Mouse (Mus musculus): ENCODE results near the gene Olfr370. TPM values are rescaled to one million over a fixed set of nuclear protein-coding genes. Genes with fewer than 3 reads are reported as not detected.
A peak's percentile ranks its signal among the peaks of the same experiment; 100 is the strongest.
"Not testable (repeated sequence)": the region's sequence is repeated elsewhere in the genome, so short reads cannot be mapped to it uniquely, and the experiment has no call there.

The Olfr370 gene
- polyA plus RNA-seq (2015; fragmentation: Nextera tagmentation; extraction: Ambion mirVana) = not detected in 2 replicates

DNA sequence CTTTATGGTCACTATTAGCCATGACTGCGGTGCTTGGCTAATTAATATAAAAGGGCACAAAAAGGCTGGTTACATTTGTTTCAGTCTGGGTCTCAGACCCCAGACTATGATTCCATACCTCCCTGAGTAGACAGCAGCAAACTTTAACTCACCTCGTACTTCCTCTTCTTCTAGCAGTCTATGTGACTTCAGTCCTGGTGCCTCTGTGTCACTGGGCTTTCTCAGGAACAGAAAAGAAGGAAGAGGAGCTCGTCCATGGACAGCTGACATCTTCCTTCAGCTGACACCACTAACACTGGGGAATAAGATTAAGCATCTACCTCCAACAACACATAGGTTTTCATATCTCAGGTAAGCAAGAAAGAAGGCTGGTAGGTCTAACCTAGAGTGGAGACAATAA is at the start of gene Olfr370:
Gene Olfr370, plus strand, starts transcription at position 45 of the 400 bp plus-strand sequence.
- H3K27ac ChIP-seq (replicated peaks) = no peak within 1 kb of the TSS
- no peaks in the 10 kb centered on the region for H3K4me1 ChIP-seq
- H3K9me3 ChIP-seq = no peaks in the 10 kb centered on the region
- 71% methylated on average over 3 of the region's 3 CpGs for WGBS
- no peak within 1 kb of the TSS for H3K4me3 ChIP-seq
- no peak within 1 kb of the TSS for H3K4me2 ChIP-seq
- no peaks in the 10 kb centered on the region; the same call in 1 of the 2 replicates for H3K27me3 ChIP-seq (replicated peaks)
- H3K9ac ChIP-seq = no peak within 1 kb of the TSS
- H3K36me3 ChIP-seq = no peaks in the 10 kb centered on the region
- no peak for ATAC-seq (ENCODE audit: extremely low read depth, insufficient number of reproducible peaks, low FRiP score, low TSS enrichment)

DNA sequence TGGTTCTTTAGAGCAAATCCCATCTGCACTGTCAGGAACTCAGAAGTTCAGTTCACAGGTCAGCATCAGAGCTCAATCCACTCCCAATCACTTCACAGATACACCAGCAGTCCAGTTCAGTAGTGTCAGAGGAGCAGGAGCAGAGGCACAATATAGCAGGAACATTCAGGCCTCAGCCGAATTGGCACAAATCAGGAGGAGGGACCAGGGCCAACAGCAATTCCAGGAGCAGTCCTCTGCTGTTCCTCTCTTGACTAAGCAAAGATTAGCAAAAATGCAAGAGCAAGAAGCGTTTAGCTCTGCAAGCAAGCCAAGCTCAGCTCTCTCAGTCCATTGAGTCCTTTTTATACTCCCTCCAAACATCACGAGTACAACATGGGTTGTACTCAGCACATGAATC is 23.9 kb upstream of the Olfr370 start:
- no peak for ATAC-seq (ENCODE audit: extremely low read depth, insufficient number of reproducible peaks, low FRiP score, low TSS enrichment)
- no peaks in the 10 kb centered on the region for H3K27me3 ChIP-seq (replicated peaks)

DNA sequence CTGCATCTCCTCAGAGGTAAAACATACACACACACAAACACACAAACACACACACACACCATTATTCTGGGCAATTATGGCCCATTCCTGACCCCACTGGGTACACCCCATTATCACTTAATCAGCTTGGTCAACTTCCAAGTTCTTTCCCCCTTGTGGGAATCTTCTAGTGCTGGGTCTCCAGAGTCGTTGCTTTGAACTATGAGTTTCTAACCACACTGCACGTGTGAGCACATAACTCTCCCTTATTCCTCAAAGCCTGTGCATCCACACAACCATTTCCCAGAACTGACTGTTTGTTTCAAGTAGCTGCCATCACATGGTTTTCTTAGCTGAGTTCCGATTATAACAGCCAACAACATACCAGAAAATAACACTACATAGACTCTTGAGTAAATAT is 15.1 kb upstream of the Olfr370 start:
- ATAC-seq (ENCODE audit: extremely low read depth, insufficient number of reproducible peaks, low FRiP score, low TSS enrichment) = no peak
- no peak overlapping the region for H3K4me3 ChIP-seq
- 55% methylated on average over 3 of the region's 3 CpGs for WGBS

More for the DNA sequence above, 23.9 kb upstream of the Olfr370 start:
- H3K4me2 ChIP-seq = no peak overlapping the region
- no peaks in the 10 kb centered on the region for H3K36me3 ChIP-seq
- no peak overlapping the region for H3K4me3 ChIP-seq
- H3K4me1 ChIP-seq = no peaks in the 10 kb centered on the region
- WGBS = 76% methylated on average over 3 of the region's 3 CpGs
- no peak overlapping the region for H3K27ac ChIP-seq (replicated peaks)
- peaks cover 21% of the 10 kb centered on the region for H3K9me3 ChIP-seq
- no peak overlapping the region for H3K9ac ChIP-seq

DNA sequence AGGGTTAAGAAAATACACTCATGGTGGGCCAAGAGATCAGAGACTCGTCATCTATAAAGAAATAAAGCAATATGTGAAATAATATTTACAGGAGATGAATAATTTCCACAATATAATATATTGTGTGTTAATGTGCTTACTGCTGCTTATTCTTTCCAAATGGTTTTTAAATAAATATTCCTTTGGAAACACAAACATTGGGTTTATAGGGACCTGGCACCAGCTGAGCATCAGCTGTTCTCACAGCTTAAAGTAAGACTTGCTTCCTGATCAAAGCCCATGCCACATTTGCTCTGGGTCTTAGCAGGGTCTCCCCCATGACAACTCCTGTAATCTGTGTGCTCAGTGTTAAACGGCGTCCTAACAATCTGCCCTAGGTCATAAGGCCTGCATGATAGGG is 14.7 kb upstream of the Olfr370 start:
- WGBS = 64% methylated on average over 3 of the region's 3 CpGs
- ATAC-seq (ENCODE audit: extremely low read depth, insufficient number of reproducible peaks, low FRiP score, low TSS enrichment); H3K4me2 ChIP-seq; H3K4me3 ChIP-seq; H3K27ac ChIP-seq (replicated peaks); H3K27me3 ChIP-seq (replicated peaks); H3K4me1 ChIP-seq; H3K36me3 ChIP-seq; H3K9ac ChIP-seq; H3K9me3 ChIP-seq: not testable (repeated sequence)

More for the DNA sequence above, 15.1 kb upstream of the Olfr370 start:
- no peaks in the 10 kb centered on the region for H3K27me3 ChIP-seq (replicated peaks)
- no peak overlapping the region for H3K27ac ChIP-seq (replicated peaks)
- H3K4me2 ChIP-seq = no peak overlapping the region
- no peak overlapping the region for H3K9ac ChIP-seq
- H3K4me1 ChIP-seq = no peaks in the 10 kb centered on the region
- H3K9me3 ChIP-seq = peaks cover 3% of the 10 kb centered on the region; the same call in 1 of the 2 replicates
- H3K36me3 ChIP-seq = no peaks in the 10 kb centered on the region

DNA sequence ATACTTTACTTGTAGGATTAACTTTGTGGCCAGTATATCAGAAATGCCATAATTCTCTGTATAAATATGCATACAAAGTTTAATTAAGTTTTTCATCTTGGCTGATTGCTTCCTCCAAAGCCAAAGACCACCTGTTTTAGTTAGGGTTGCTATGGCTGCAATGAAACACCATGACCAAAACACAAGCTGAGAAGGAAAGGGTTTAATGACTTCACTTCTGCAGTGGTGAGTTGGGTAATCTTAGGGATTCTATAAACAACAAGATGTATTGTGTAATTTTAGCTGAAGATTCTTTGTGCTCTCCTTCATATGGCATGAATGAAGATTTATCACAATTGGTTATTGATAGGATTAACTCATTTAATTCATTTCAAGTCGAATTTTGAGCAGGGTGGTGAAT is 14.3 kb upstream of the Olfr370 start:
- no peak for ATAC-seq (ENCODE audit: extremely low read depth, insufficient number of reproducible peaks, low FRiP score, low TSS enrichment)
- H3K9ac ChIP-seq = no peak overlapping the region
- WGBS = 24% methylated on average over 1 of the region's 1 CpGs

DNA sequence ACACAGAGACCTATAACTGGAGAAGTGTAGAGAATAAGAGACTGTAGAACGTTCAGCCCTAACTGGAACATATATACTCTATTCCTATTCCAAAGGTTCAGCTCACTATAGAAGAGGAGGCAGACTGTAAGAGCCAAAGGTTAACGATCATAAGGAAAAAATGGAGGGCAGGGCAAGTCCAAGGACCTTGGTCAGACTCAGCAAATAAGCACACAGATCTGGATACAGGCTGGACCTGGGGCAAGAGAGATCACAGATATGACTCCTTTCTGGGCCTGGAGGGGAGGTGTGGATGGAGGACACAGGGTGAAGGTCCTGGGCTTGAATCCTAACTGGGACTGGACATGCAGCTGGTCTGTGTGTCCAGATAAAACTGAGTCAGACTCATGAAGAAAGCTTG is 778 bp upstream of the Olfr370 start:
- Histone ChIP-seq H3K4me3 (no peak overlapping the region), H3K4me1 (no peaks in the 10 kb centered on the region), H3K9me3 (no peaks in the 10 kb centered on the region), H3K27ac (replicated peaks) (no peak overlapping the region), H3K4me2 (no peak overlapping the region), H3K27me3 (replicated peaks) (no peaks in the 10 kb centered on the region; the same call in 1 of the 2 replicates), H3K36me3 (no peaks in the 10 kb centered on the region), H3K9ac (no peak overlapping the region)
- 68% methylated on average over 2 of the region's 2 CpGs for WGBS
- no peak for ATAC-seq (ENCODE audit: extremely low read depth, insufficient number of reproducible peaks, low FRiP score, low TSS enrichment)

More for the DNA sequence above, 14.3 kb upstream of the Olfr370 start:
- Histone ChIP-seq H3K4me3 (no peak overlapping the region), H3K9me3 (peaks cover 3% of the 10 kb centered on the region; the same call in 1 of the 2 replicates), H3K4me2 (no peak overlapping the region), H3K4me1 (no peaks in the 10 kb centered on the region), H3K27me3 (replicated peaks) (no peaks in the 10 kb centered on the region), H3K36me3 (no peaks in the 10 kb centered on the region), H3K27ac (replicated peaks) (no peak overlapping the region)

DNA sequence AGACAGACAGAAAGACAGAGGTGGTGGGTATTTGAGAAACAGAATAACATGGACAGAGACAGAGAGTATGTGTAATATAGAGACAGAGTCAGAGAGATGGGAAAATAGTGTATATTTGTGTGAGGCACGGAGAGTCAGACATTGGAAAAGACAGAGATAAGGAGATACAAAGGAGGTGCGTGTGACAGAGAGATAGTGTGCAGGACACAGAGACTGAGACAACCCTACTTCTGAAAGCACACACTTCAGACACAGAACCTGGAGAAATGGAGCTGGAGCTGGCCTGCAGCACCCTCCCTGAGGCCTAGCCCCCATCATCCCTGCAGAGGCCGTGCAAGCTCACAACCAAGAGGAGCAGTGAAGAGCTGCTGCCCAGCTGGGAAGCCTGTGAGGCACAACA is 27.1 kb downstream of the Olfr370 start:
- Histone ChIP-seq H3K27ac (replicated peaks) (no peak overlapping the region), H3K4me1 (peaks cover 6% of the 10 kb centered on the region), H3K4me3 (no peak overlapping the region), H3K9ac (no peak overlapping the region), H3K9me3 (no peaks in the 10 kb centered on the region), H3K27me3 (replicated peaks) (no peaks in the 10 kb centered on the region), H3K36me3 (no peaks in the 10 kb centered on the region), H3K4me2 (no peak overlapping the region)
- 44% methylated on average over 3 of the region's 3 CpGs for WGBS
- no peak for ATAC-seq (ENCODE audit: extremely low read depth, insufficient number of reproducible peaks, low FRiP score, low TSS enrichment)

DNA sequence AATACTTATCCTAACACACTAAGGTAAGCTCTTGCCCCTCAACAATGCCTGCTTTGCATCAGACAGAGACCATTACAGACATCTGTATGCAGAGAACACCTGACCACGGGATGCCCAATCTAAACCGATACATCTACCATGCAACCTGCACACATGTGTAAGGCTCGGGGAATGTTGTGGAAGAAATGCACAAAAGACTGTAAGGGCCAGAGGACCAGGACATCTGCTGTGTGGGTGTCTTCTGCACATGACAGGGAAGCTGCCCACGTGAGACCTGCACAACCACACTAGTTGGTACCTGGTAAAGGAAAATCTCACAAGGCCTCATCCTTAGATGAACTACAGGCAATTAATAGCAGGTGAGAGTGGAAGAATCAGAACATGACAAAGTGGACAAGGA is 27.7 kb downstream of the Olfr370 start:
- no peaks in the 10 kb centered on the region for H3K9me3 ChIP-seq
- no peak overlapping the region for H3K4me3 ChIP-seq
- H3K9ac ChIP-seq = no peak overlapping the region
- WGBS = 72% methylated on average over 4 of the region's 4 CpGs
- H3K27ac ChIP-seq (replicated peaks) = no peak overlapping the region
- no peak for ATAC-seq (ENCODE audit: extremely low read depth, insufficient number of reproducible peaks, low FRiP score, low TSS enrichment)
- H3K27me3 ChIP-seq (replicated peaks) = no peaks in the 10 kb centered on the region
- H3K36me3 ChIP-seq = no peaks in the 10 kb centered on the region
- no peak overlapping the region for H3K4me2 ChIP-seq
- peaks cover 12% of the 10 kb centered on the region for H3K4me1 ChIP-seq

DNA sequence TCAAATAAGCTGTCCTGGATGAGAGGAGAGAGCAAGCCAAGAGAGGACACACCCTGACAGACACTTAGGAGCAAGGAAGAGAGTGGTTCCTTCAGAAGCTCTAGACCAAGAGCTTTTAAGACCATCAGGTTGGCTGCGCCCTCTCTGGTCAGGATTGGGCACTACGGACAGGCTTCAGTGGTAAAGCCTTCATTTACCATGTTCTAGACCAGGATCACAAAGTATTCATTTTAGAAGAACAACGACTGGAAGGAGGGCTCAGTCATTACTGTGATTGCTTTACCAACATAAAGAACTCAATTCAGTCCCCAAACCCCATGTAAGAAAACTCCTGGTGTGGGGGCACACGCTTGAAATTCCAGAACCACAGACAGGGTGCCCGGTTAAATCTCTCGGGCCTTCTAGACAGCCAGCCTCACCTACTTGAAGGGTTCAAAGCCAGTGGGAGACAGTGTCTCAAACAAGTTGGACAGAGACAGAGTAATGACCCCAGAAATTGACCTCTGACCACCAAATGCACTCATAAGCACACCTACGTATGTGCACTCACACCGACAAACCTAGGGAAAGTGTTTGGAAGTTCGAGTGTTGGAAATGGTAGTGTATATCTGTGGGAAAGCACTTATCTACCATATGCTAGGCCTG is 30.3 kb downstream of the Olfr370 start:
- H3K4me1 ChIP-seq = peaks cover 23% of the 10 kb centered on the region
- no peak overlapping the region for H3K9ac ChIP-seq
- H3K27me3 ChIP-seq (replicated peaks) = no peaks in the 10 kb centered on the region
- no peaks in the 10 kb centered on the region for H3K9me3 ChIP-seq
- no peak for ATAC-seq (ENCODE audit: extremely low read depth, insufficient number of reproducible peaks, low FRiP score, low TSS enrichment)
- H3K4me2 ChIP-seq = peak overlapping the region; percentile 93
- WGBS = 72% methylated on average over 9 of the region's 9 CpGs
- H3K4me3 ChIP-seq = peak overlapping the region; percentile 88
- peaks cover 18% of the 10 kb centered on the region for H3K36me3 ChIP-seq
- H3K27ac ChIP-seq (replicated peaks) = no peak overlapping the region

DNA sequence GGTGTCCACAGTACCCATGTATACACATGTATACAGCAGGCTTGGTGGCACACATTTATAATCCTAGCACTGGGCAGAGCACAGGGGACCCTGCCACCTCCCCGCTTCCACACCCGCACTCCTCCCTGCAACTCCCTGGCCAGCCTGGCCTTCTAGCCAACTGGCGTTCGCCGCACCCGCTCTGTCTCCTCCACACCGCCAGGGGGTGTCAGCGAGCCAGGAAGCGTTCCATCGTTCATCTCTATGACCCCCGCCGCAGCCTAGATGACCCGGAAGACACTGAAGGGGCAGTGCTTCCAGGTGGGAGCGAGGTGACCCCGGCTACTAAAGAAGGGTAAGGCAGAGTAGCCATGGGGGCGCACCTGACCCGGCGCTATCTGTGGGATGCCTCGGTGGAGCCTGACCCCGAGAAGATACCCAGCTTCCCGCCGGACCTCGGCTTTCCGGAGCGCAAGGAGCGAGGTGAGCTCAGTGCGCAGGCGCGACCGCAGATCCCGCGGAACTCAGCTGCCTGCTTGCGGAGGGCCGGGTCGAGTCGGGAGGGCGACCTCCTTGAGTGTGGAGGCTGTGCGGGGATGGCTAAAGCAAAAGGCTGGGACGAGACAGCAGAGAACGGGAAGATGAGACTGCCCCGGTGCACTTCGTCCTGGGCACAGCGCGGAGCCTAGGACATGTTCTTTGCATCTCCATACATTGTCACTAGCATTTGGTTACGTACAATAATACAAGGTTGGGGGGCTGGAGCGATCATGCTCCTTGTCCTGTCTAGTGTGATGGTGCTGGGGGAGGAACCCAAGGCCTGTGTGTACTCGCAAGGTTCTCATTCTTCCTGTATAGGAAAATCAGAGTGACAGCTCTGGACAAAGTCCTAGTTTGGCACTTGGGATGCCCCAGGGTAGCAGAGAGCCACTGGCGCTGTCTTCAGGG is 31.2 kb downstream of the Olfr370 start, which contains the start of gene Ndufb7:
Gene Ndufb7, plus strand, starts transcription at position 203 of the 927 bp plus-strand sequence.
- Histone ChIP-seq H3K9ac (peak within 1 kb of the TSS; percentile 94), H3K27me3 (replicated peaks) (no peaks in the 10 kb centered on the region), H3K4me2 (peak within 1 kb of the TSS; percentile 93), H3K4me3 (peak within 1 kb of the TSS; percentile 88), H3K9me3 (no peaks in the 10 kb centered on the region), H3K4me1 (peaks cover 23% of the 10 kb centered on the region), H3K36me3 (peaks cover 26% of the 10 kb centered on the region), H3K27ac (replicated peaks) (peak within 1 kb of the TSS; percentile 82)
- ATAC-seq (ENCODE audit: extremely low read depth, insufficient number of reproducible peaks, low FRiP score, low TSS enrichment) = peak; percentile 76
- WGBS = under 1% methylated on average over 48 of the region's 48 CpGs

DNA sequence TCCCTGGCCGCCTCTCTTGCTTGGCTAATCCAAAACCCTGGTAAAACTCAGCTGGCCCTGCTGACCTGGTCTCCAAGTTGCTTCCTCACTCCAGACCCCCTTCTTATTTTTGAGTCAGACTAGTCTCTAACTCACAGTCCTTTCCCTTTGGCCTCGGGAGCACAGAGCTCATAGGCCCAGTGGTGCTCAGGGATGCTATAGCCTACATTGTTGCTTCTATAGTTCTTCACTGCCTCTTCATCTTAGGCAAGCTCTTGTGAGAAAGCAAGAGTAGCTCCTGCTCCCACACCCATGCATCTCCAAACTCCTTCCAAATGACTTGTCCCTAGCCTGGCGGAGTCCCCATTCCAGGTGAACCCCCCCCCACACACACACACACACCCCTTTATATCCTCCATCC is 32.1 kb downstream of the Olfr370 start:
- Histone ChIP-seq H3K4me2 (peak overlapping the region; percentile 93), H3K9ac (peak overlapping the region; percentile 94), H3K27ac (replicated peaks) (peak overlapping the region; percentile 82; the same call in 1 of the 2 replicates), H3K27me3 (replicated peaks) (no peaks in the 10 kb centered on the region), H3K4me3 (peak overlapping the region; percentile 88), H3K36me3 (peaks cover 35% of the 10 kb centered on the region), H3K9me3 (no peaks in the 10 kb centered on the region), H3K4me1 (peaks cover 23% of the 10 kb centered on the region)
- no peak for ATAC-seq (ENCODE audit: extremely low read depth, insufficient number of reproducible peaks, low FRiP score, low TSS enrichment)
- 59% methylated on average over 3 of the region's 3 CpGs for WGBS
